Mouse (Mus musculus): ENCODE results near the gene Slc1a3.

Gene Slc1a3

DNA sequence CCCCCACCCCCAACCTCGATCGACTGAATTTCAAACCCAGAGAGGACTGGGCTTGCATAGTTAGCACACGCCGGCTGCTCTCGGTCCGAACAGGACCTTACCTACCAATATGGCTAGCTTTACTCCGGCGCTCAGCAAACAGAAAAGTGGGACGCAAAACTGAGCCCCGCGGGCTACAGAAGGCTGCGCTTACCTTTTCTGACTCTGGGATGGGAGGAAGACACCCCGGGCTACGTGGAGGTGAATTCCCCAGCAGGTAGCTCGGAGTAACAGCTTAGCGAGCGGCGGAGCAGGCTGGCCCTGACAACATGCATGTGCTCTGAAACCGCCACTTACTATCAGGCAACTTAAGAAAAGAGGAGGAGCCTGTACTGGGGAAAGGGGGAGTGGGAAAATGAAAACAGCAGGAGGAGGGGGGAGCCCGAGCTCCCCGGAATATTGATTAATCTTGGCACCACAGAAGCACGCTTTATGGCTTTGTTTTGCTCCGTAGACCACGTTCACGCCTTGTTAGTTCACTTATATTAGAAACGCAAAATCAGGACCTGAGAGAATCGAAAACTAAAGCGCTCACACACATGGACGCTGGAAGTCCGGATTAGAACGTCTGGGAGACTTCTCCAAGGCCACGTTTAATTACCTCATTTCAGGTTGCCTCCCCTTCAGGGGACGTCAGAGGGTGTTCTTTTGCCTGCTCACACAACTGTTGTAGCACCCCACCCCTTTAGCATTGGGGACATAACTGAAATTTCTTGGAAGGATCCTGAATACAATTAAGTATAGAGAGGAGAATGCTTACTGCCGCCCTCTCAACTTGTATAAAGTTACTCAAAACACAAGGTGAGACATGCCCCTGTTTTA lies at the start of gene Slc1a3:
Gene Slc1a3 (minus strand): TSS at position 619 of the 861 bp plus-strand sequence.
- DNase-seq (ENCODE audit: low spot score in 2 of 2) = no peak

DNA sequence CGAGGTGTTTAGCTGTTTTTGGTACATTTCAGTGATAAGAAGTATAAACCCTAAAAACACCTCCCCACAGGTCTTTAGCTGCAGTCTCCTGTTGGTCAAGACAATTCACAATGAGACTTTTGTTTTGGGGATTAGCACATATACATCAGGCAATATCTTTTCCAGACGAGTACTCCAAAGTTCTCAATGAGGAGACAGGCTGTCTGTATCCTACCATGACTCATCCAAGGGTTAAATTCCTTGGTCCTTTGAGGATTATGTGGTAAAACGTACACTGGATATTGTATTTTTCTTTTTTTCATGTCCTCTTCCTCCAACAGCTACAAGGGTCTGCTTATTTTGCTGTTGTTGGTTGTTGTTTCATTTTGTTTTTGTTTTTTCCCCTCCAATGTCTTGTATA lies 48.5 kb upstream of the Slc1a3 start:
- DNase-seq (ENCODE audit: low spot score in 2 of 2) = no peak

DNA sequence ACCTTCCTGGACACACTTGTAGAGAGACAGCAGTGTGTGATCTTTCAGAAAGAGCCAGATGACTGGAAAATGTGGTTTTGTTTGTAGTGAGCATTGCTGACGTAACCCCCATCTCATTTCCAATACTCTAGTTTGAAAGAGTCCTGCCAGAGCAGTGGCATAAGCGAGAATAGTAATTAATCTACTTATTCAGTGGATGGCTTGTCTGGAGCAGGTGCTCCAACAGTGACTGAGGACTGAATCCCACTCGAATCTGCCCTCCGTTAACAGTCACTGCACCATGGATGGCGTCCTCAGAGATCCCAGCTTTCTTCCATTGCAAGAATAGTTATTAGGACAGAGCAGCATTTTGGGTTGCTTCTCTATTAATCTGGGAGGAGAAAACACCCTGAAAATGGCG lies 45.9 kb upstream of the Slc1a3 start:
- DNase-seq (ENCODE audit: low spot score in 2 of 2) = no peak

DNA sequence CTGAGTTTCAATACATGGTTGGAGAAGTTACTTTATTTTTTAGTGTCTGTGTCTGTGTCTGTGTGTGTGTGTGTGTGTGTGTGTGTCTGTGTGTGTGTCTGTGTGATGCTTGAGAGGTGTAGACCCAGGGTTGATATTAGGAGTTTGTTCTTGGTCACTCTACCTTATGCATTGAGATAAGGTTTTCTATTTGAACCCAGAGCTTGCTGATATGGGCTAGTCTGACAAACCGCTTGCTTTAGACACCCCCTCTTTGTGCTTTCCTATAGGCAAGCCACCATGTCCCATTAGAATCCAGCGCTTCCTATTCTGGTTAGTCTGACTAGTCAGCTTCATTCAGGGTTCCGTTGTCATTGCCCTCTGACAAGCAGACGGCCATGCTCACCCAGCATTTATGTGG lies 39.2 kb upstream of the Slc1a3 start:
- no peak for DNase-seq (ENCODE audit: low spot score in 2 of 2)

DNA sequence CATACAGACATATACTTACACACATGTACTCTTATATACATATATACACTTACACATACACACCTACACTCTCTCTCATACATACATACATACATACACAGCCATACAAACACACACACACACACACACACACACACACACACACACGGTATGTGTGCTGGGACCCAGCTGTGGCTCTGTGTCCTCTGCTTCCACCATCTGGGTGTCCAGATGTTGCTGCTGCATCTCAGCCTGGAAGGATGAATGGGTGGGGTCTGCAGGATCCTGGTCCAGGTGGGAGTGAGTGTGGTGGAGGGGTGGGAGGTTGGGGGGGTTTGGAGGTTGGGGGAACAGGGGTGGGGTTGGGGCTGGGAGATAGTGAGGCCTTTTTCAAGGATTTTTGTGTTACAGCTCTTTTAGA lies 38.2 kb upstream of the Slc1a3 start:
- DNase-seq (ENCODE audit: low spot score in 2 of 2) = no peak

GRCm38 (mm10) chr15:8741593-8741992 lies 31.0 kb upstream of the Slc1a3 start:
- DNase-seq (ENCODE audit: low spot score in 2 of 2) = no peak

DNA sequence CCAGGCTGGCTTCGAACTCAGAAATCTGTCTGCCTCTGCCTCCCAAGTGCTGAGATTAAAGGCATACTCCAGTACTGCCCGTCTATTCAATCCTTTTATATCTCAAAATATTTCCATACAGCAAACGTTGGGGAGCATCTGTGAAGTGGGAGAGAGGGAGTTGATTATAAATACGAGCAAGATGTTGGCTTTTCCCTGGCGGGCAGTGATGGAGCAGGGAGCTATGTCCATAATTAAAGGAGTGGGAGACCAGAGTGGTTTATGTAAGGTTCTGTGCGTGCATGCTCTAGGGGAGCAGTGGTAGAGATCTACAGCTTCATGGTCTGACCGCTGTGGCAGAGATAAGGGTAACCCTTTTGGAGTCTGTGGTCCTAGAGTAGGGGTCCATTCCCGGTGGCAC lies 30.2 kb upstream of the Slc1a3 start:
- DNase-seq (ENCODE audit: low spot score in 2 of 2) = no peak

DNA sequence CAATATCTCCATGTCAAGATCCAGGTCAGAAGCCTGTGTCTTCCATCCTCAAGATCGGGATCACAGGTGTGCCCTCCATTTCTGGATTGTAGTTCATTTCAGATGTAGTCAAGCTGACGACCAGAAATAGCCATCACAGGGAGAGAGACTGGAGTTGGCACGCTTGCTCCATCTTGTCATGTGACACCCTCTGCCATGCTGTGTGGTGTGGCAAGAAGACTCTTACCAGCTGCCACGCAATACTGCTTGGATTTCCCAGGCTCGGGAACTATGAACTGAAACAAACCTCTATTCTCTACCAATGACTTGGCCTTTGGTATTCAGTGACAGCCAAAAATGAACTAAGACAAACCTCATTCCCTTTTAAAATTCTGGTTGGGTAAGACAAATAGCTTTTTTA lies 27.6 kb upstream of the Slc1a3 start:
- no peak for DNase-seq (ENCODE audit: low spot score in 2 of 2)

GRCm38 (mm10) chr15:8734363-8734739 lies 23.8 kb upstream of the Slc1a3 start:
- DNase-seq (ENCODE audit: low spot score in 2 of 2) = no peak

DNA sequence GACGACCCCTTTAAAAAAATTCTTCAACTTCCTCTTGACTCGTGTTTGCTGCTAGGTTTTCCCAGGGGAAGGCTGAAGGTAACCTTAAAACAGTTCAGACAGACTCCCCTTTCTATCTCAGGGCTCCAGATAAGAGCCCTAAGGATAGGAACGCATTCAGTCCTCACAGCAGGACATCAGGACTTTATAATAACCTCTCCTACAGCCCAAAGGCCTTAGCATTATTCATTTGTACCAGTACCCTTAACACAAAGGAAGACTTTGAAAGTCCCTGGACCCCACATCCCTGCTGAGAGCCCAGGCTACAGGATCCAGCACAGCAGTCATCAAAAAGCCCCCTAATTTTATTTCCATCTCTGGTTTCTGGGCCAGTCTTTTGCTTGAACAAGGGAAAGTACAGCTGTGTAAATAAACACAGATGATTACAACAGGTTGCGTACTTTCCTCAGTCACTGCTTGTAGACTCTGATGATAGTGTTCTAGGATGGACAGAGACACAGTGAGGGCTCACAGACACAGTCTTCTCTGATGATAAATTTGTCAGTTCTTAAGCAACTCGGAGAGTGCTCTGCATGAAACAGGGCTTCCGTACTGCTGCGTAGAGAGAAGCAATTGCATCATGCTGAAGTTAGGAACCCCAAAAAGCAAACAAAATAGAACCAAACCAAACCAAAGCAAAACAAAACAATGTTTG lies 23.3 kb upstream of the Slc1a3 start:
- DNase-seq (ENCODE audit: low spot score in 2 of 2) = no peak

- DNase-seq (ENCODE audit: low spot score in 2 of 2) = no peak
These were observed 18.3 kb upstream of the Slc1a3 start for GRCm38 (mm10) chr15:8728861-8729260.

- no peak for DNase-seq (ENCODE audit: low spot score in 2 of 2)
These were observed 12.0 kb upstream of the Slc1a3 start for GRCm38 (mm10) chr15:8722386-8723100.

- no peak for DNase-seq (ENCODE audit: low spot score in 2 of 2)
These were observed 11.2 kb upstream of the Slc1a3 start for GRCm38 (mm10) chr15:8721746-8722145.

GRCm38 (mm10) chr15:8721005-8721404 lies 10.4 kb upstream of the Slc1a3 start:
- no peak for DNase-seq (ENCODE audit: low spot score in 2 of 2)

DNA sequence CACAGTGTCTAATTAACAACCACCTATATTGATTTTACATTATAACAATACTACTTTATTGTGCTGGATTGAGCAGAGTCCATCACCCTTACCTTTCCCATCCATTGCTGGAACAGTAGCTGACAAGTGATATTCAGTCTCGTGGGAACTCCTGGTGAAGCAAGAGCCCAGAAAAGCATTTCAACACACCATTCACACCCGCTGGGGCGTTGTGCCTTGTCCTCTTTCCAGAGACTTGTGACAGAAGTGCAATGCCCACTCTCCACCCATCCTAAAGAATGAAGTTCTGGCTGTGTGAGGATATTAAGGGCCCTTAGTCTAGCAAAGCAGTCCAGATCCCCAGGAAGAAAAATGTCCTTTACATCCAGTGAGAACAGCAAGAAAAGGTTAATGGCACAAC lies 7.9 kb upstream of the Slc1a3 start:
- no peak for DNase-seq (ENCODE audit: low spot score in 2 of 2)

- DNase-seq (ENCODE audit: low spot score in 2 of 2) = no peak
These were observed 6.5 kb upstream of the Slc1a3 start for GRCm38 (mm10) chr15:8717021-8717571.

GRCm38 (mm10) chr15:8716330-8716964 lies 5.9 kb upstream of the Slc1a3 start:
- no peak for DNase-seq (ENCODE audit: low spot score in 2 of 2)

- no peak for DNase-seq (ENCODE audit: low spot score in 2 of 2)
These were observed 5.1 kb upstream of the Slc1a3 start for GRCm38 (mm10) chr15:8715666-8716065.

DNA sequence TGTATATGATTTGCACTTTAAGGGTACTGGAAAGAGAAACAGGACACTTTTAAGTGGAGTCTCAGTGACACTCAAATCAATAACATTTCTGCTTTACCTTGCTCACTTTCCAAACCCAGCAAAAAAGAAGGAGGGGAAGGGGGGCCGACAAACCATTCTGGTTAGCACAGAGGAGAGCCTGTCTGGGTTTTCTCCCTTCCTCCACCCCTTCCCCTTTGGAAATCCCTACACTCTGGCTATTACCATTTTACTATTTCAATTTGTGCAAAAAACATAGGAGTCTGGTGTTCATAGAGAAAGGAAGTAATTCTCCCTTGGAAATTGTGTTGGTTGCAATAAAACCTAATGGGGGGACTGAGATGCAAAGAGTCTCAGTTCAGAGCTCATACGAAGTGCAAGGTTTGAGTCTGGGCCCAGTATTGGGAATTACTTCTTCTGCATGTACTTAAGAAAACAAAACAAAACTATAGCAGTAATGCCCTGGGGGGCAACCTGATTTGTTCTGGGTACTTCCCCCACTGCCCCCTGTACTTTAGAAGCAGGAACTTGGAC lies 1.9 kb upstream of the Slc1a3 start:
- no peak for DNase-seq (ENCODE audit: low spot score in 2 of 2)

DNA sequence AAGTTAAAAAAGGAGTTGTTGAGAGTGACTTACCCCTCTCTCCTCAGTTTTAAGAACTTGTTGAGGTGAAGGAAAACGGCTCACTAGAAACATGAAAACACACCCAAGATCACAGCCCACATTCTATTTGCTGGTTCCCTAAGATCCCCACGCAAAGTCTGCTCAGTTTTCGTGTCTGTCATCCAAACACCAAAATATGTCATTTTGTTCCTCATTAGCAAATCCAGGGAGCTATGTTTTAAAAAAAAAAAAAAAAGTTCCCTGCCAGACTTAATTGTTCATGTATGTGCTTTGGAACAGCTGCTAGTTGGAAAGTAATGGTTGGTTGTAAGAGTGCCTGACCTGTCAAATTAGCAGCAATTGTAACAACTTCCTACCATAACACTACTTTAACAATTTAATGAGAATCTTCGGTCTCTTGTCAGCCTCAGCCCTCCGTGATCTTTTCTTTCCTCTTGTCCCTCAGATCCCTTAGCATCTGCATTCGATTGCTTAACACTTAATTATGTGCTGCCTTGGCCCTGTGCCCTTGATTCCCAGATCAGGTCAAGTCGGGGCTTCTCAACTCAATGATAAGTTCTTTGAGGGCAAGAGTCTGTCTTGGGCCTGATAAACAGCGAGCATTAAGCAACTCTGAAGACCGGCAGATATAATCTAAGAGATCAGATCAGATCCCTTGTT lies 1.2 kb upstream of the Slc1a3 start:
- no peak for DNase-seq (ENCODE audit: low spot score in 2 of 2)

DNA sequence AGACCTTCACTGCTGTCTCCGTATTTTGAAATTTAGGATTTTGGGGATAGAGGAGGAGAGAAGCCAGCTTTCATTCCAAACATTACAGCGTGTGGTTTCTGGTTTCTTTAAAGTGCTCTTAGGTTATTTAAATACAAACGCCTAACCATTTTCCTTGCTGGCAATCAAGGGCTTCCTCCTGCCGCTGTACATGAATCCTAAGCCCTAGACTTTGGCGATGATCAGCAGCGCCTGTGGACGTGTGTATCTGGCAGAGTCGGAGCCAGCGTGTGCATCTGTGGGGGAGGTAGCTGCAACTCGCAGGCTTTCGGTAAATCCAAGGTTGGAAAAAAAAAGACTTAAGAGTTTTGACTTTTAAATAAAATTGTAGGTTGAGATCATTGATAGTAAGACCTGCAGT lies 986 bp downstream of the Slc1a3 start:
- no peak for DNase-seq (ENCODE audit: low spot score in 2 of 2)

Measured in thymus, postnatal 10 days (tissue).